ENCODE assay signal across 15 mouse cellular contexts in the genomic region with DNA sequence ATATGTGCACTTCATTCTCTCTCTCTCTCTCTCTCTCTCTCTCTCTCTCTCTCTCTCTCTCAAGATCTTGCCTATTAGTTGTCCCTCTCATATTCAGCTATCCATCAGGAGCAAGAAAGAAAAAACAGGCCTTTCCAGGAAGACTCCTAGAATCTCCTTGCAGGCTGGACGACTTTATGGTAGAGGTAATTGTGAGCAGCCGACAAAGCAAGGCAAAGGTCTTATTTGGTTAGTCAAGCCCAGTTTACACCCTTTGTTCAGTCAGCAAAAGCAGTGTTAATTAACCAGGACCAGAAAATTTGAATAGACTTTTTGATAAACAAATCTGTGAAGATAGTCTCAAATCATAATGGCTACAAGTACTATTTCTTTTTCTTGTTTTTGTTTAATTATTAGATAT.
"Had no signal": no experiment of that assay in that cellular context is flagged by ENCODE, and none has a peak within 500 bp of the region (broad histone marks: within the 10 kb centered on the region; RNA-seq: fewer than 3 reads in every experiment).

No protein-coding gene starts in this region.

- H3K27me3 ChIP-seq: limb, embryonic 12.5 days; liver, embryonic 13.5 days; lung, embryonic 15.5 days; megakaryocyte, embryonic 14.5 days; midbrain, embryonic 15.5 days; neural tube, embryonic 12.5 days had no signal

- H3K4me2 ChIP-seq: limb, embryonic 12.5 days; liver, embryonic 13.5 days; lung, embryonic 15.5 days; midbrain, embryonic 11.5 days; midbrain, embryonic 15.5 days; neural tube, embryonic 12.5 days had no signal

- H3K9me3 ChIP-seq: limb, embryonic 12.5 days; liver, embryonic 13.5 days; lung, embryonic 15.5 days; megakaryocyte, embryonic 14.5 days; midbrain, embryonic 15.5 days; neural tube, embryonic 12.5 days had no signal

- H3K27ac ChIP-seq: limb, embryonic 12.5 days; liver, embryonic 13.5 days; lung, embryonic 15.5 days; macrophage; midbrain, embryonic 15.5 days; neural tube, embryonic 12.5 days had no signal

- H3K9ac ChIP-seq: limb, embryonic 12.5 days; liver, embryonic 13.5 days; liver, postnatal 0 days; lung, embryonic 15.5 days; midbrain, embryonic 15.5 days; neural tube, embryonic 12.5 days had no signal

- H3K36me3 ChIP-seq: limb, embryonic 12.5 days; liver, embryonic 13.5 days; lung, embryonic 15.5 days; midbrain, embryonic 15.5 days; neural tube, embryonic 12.5 days had no signal

- ATAC-seq: liver, postnatal 0 days; midbrain, embryonic 15.5 days had no signal

- DNase-seq: kidney, postnatal 14 days; layer of hippocampus, adult 9-11 months; liver; liver, embryonic 13.5 days; liver, postnatal 0 days; lung, postnatal 14 days; thymus, adult 2 months; thymus, postnatal 36 days had no signal

- H3K4me3 ChIP-seq: limb, embryonic 12.5 days; liver, embryonic 13.5 days; lung, embryonic 15.5 days; megakaryocyte, embryonic 14.5 days; midbrain, embryonic 15.5 days; neural tube, embryonic 12.5 days had no signal
